Mouse (Mus musculus) ovary, postnatal 14 days (tissue): Measurements from ENCODE around the gene Phf19.

ENCODE experiments used
- DNase-seq: peaks from one replicate; pipeline ENCODE4 v3.0.0; 2022; ENCODE audit warnings: low spot score

The Phf19 gene

DNA sequence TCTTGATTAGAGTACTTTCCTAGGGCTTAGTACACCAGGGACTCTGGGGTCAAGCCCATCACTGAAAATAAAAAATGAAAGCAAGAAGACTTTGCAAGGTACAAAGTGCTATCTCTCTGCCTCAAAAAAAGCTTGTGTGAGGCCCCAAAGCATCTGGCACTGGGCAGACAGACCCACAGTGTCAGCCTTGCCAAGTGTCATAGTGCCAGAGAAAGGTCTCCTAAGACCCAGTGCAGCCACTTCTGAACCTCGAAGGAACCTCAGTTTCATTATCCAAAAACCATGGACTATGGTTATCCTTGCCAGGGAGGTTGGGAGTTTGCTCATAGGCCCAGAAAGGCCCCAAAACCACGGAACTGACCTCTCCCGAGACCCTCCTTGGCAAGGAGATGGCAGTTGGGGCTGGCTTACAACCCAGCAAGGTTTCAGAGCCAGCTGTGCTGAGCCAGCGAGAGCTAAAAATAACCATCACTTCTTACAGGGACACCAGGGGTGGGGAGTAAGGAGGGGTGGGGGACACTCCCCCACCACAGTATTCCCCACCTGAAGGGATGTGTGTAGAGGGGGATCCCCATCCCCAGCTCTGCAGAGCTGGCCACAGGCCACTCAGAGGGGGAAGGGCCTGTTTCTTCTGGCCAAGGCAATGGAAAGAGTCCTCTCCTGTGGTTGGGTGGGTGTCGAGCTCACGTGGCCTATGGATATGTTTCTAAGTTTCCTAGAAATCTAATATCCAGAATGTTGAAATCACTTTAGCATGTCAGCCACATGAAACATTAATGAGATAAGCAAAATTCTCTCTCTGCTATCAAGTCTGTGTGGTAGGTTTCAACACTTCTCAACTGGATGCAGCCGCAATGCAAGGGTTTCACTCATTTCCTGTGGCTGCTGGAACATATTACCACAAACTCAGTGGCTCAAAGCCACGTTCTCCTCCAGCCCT lies 24.7 kb upstream of the Phf19 start:
- no peak for DNase-seq

DNA sequence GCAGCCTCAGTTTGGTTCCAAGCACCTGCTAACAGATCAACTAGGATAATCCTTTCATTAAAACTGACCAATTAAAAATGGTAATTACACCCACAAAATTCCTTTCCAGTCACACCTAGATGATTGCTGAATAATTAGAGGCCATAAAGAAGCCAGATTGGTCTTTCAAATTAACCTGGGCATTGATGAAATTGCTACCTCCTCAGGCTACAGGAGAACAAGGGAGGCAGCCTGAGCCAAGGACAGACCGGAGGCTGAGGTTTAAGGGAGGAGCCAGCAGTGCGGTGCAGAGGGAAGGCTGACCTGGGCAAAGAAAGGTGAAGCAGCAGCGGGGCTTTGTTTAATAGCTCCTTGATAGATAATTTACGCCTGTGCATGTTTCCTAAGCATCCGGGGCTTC lies 23.6 kb upstream of the Phf19 start:
- no peak for DNase-seq

GRCm38 (mm10) chr2:34927320-34927719 lies 13.5 kb upstream of the Phf19 start:
- DNase-seq, result no peak

- no peak for DNase-seq
These were observed 8.9 kb upstream of the Phf19 start for GRCm38 (mm10) chr2:34922729-34923128.

DNA sequence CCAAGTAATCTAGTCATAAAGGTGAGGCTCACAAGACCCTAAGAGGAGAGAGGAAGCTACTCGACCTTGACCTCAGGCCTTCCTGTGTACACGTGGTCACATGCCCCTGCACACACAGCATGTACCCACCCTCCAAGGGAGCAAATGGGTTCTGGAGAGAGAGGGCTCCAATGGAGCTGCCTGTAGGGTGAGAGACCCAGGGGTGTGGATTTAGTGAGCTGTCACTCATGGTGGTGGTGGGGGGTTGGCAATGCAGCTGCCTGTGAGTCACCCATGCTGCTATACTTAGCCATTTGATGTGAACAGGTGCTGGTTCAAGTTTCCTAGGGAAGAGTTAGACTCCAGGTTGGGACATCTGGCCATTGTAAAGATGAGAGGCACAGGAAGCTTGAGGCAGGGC lies 6.3 kb upstream of the Phf19 start:
- DNase-seq, result no peak

DNA sequence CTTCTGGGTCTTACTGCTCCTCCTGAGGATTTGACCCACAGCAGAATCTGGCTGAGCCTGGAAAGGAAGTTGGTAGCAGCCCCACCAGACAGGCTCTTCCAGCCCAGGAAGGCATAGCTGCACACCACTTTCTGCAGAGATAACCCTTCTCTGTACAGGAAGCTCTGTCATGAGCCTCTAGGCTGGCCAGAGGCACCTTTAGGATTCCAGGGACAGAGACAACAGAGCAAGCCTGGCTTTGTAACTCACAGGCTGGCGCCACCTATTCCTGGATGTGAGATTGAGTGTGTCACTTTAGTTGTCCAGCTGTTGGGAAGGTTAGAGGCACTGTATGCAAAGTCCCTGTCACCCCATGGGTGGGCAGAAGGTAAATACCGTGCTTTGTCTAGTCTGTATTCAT lies 1.3 kb upstream of the Phf19 start:
- no peak for DNase-seq

GRCm38 (mm10) chr2:34914823-34915082 lies 927 bp upstream of the Phf19 start:
- no peak for DNase-seq

DNA sequence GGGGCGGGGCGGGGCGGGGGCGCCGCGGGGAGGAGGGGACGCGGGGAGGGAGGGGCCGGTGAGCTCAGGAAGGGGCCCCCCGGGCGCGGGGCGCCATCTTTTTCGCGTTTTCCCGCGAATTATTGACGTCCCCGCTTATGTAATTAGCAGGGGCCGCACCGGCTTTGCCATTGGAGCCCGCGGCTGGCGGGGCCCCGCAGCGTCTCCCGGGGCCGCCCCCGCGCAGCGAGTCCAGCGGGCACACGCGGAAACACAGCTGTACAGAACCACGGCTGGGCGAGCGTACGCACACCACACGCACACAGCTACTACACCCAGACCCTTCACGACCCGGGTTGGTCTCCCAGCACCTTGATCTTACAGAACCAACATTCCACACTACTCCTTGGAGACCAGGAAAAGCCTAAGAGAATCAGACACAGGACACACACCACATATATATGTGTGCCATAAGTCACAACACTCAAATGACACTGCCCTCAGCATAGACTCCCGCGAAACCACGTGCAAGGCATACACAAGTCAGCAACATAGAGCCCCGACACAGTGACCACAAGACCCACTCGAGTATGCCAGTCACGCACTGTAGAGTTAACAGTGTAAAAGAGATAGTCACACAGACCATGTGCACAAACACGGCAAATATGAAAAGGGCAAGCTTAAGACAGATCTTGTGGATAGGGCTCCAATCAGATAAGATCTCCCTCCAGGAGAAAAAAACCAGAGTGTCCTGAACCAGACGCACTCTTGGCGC lies 420 bp upstream of the Phf19 start:
- DNase-seq, result no peak

DNA sequence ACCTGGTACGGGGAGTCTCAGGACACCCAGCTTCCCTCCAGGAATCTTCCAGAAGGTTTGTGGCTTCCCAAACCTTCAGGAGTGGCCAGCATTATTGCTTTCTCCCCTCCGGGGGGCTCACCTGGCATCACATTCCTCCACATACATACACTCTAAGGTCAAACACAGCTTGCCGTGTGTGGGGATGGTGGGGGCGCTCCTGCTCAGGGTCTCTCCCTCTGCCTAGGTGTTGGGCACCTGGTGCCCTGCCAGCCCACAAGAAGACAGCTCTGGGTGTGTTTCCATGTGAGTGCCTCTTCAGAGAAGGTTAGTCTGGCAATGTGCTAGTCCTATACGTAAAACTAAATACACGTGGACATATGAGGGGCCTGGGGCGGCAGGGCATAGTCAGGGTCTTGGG lies 1.2 kb downstream of the Phf19 start:
- DNase-seq, result no peak

GRCm38 (mm10) chr2:34911871-34912270 lies 2.0 kb downstream of the Phf19 start:
- DNase-seq, result no peak

DNA sequence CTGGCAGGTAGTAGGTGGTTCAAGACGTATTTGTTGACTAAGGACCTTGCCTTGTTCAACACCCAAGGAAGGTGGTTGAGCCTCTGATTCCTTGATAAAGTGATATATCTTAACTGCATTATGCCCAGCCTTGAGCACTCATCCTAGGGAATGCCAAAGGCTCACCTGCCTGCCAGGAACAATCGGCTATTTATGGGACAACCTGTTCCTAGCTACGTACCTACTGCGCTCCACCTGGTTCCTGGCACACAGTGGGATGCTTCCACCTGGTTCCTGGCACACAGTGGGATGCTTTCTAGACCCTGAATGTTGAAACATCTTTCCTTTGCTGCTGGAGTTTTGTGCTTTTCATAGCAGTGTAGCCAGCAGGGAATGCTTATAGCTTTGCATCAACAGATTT lies 4.1 kb downstream of the Phf19 start:
- DNase-seq, result no peak

- no peak for DNase-seq
These were observed 6.8 kb downstream of the Phf19 start for GRCm38 (mm10) chr2:34906861-34907604.

- DNase-seq, result no peak
These were observed 7.4 kb downstream of the Phf19 start for GRCm38 (mm10) chr2:34906426-34906825.

DNA sequence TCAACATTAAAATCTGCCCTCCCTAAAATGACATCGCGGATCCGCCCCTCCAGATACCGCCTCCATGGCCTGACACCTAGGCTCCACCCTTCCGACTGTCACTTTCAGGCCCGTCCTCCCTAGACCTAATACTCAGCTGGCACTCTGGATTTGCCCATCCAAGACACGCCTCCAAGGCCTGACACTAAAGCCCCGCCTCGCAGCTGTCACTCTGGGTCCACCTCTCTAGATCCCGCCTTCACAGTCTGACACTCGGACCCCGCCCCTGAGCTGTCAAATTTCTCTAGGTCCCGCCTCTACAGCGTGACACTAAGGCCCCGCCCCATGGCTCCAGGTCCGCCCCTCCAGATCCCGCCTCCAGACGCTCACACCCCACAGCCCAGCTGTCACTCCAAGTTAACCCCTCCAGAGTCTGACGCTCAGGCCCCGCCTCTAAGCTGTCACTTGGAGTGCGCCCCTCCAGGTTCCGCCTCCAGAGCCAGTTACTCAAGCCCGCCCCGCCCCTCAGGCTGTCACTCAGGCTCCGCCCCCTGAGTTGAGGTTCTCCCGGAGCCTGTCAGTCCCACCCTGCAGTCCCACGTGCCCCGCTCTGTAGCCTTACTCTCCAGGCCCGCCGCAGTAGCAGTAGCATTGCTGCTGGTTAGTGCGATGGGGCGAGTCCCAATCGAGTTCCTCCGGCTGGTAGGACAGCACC lies 8.8 kb downstream of the Phf19 start:
- peak; percentile 91 for DNase-seq

DNA sequence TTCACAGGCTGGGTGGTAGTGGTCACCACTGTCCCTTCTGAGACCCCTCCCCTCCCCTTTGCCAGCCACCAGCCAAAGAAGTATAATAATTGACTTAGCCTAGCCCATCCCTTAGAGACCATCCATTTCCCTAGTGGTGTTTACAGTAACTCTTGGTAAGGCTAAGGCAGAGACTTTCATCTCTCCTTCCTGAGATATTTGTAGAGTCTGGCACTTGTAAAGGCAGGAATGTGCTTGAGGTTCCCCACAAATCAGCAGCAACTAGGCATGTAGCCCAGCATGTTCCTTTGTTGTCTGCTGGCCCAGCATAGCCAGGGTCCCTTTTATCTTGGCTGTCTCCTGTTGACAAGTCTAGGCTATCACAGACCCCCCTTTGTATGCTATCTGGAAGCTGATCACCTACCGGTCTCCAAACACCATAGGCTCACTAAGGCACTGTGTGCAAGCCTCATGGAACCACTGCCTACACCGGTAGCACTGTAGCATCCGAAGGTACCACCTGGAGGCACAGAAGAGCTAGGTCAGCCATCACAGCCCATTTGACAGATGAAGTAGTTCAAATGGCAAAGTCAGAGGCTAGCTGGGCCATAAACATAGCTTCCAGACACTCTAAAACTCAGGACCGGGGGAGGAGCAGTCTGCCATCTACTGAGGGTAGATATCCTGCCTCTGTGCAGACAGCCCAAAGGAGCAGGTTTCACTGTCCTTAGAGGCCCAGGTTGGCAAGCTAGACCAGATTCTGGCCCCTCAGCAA lies 10.0 kb downstream of the Phf19 start:
- DNase-seq, result no peak

DNA sequence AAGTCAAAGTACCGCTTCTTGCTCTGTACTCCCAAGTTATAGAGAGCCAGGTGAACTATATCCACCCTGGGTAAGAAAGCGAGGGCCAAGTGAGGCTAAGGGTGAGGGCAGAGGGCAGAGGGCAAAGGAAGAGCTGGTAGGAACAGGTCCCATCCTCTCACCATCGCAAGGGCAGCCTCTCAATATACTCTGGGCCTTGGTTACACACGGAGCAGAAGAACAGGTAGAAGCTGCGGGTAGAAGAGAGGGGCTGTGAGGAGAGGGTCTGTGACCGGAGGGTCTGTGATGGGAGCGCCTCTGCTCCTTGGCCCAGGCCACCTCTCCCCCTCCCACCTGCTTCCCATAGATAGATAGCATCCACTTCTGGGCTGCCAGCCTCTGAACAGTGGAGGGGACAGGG lies 10.6 kb downstream of the Phf19 start:
- DNase-seq, result no peak

- no peak for DNase-seq
These were observed 11.1 kb downstream of the Phf19 start for GRCm38 (mm10) chr2:34902731-34903130.

DNA sequence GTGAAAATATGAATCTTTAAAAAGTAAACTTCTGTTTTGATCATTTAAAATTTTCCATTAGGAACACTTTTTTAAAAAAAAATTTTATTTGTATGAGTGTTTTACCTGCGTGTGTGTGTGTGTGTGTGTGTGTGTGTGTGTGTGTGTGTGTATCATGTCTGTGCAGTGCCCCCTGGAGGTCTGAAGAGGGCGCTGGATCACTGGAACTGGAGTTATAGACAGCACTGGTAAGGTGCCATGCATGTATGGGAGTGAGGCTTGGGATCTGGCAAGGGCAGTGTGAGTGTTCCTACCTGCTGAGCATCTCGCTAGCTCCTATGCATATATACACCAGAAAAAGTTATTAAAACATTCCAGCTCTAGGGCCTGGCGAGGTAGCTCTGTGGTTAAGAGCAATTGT lies 12.1 kb downstream of the Phf19 start:
- no peak for DNase-seq

- DNase-seq, result no peak
These were observed 13.4 kb downstream of the Phf19 start for GRCm38 (mm10) chr2:34900412-34900811.

DNA sequence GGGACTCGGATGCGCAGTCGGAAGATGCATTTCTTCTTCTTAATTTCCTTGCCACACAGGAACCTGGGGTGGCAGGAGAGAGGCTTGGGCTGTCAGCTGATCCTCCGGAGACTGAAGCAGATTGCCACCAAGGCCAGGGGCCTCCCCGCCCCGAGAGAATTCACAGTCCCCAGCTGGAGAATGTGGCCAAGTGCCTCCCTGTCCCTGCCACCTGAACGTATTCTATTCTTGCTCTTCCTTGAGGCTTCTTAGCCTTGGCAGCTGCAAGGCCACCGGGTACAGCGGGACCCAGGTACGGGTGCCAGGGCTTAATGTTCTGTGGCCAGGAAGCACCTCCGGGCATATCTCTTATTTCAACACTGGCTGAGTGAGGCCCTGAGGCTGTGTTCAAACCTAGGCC lies 14.1 kb downstream of the Phf19 start:
- no peak for DNase-seq

DNA sequence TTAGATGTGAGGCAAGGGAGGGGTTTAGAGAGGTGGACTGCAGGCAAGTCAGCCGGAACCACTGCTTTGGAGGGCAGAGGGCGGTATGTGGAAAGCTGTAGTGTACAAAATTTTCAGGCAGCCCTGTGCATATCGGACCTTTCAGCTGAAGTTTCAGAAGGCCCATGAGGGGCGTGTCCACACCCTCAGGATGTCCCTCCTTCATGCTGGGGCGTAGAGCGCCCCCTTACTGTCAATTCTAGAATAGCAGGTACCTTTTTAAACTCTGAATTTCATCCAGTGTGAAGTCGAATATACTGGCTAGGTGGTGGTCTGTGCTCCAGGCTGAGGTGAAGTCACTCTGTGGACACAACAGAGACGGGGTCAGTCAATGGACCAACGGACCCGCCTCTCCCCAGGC lies 16.0 kb downstream of the Phf19 start:
- DNase-seq, result no peak
